Comparison of ENCODE assay signal across 16 mouse cellular contexts in the genomic region with DNA sequence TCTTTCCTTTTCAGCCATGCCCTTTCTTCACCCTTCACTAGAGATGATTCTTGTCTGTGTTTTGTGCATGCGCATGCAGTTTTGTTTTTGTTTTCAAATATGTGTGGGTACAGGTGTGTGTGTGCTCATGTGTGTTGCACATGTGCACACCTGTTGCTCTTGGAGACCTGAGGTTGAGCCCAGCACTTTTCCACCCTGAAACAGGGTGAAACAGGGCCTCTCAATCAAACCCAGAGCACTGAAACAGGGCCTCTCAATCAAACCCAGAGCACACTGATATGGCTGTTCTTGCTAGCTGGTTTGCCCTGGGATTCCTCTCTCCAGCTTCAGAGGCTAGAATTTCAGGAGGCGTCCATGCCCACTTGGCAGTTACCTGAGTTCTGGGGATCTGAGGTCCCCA. TPM values are rescaled to one million over a fixed set of nuclear protein-coding genes. Genes with fewer than 3 reads are reported as not detected.
DNase-seq lines count a peak whose midpoint lies in the region; ATAC-seq and TF ChIP-seq lines count a peak whose summit lies in the region.
"Had no signal": no experiment of that assay in that cellular context is flagged by ENCODE, and none has a peak within 500 bp of the region (broad histone marks: within the 10 kb centered on the region; RNA-seq: fewer than 3 reads in every experiment).

No protein-coding gene starts in this region.

- no peak overlapping the region for H3K27ac ChIP-seq in intestine, embryonic 14.5 days (ENCODE audit: low read depth)
- no peak overlapping the region for H3K27ac ChIP-seq in intestine, postnatal 0 days (ENCODE audit: low read depth, low read length)
- H3K27ac ChIP-seq in neural tube, embryonic 11.5 days (ENCODE audit: low read depth, low read length): no peak overlapping the region
- H3K27ac ChIP-seq in neural tube, embryonic 15.5 days (replicated peaks): no peak overlapping the region
- H3K27ac ChIP-seq: embryonic facial prominence, embryonic 15.5 days; hindbrain, embryonic 15.5 days had no signal

- H3K9ac ChIP-seq in intestine, embryonic 14.5 days (ENCODE audit: low read length): no peak overlapping the region
- no peak overlapping the region for H3K9ac ChIP-seq in intestine, postnatal 0 days (ENCODE audit: low read depth, low read length)
- no peak overlapping the region for H3K9ac ChIP-seq in neural tube, embryonic 11.5 days (ENCODE audit: low read length)
- no peak overlapping the region for H3K9ac ChIP-seq in neural tube, embryonic 15.5 days (replicated peaks)
- H3K9ac ChIP-seq: embryonic facial prominence, embryonic 15.5 days; hindbrain, embryonic 15.5 days had no signal

- peaks cover 10% of the 10 kb centered on the region for H3K36me3 ChIP-seq in intestine, embryonic 14.5 days (ENCODE audit: control insufficient read depth, insufficient read depth, low read length)
- H3K36me3 ChIP-seq in intestine, postnatal 0 days (ENCODE audit: control insufficient read depth, insufficient read depth): peaks cover 10% of the 10 kb centered on the region; the same call in 1 of the 2 replicates
- H3K36me3 ChIP-seq in neural tube, embryonic 11.5 days (ENCODE audit: control insufficient read depth, insufficient read depth, low read length): peaks cover 2% of the 10 kb centered on the region; the same call in 1 of the 2 replicates
- peaks cover 8% of the 10 kb centered on the region for H3K36me3 ChIP-seq in neural tube, embryonic 15.5 days

- no peaks in the 10 kb centered on the region for H3K27me3 ChIP-seq in intestine, embryonic 14.5 days (replicated peaks; ENCODE audit: control insufficient read depth, insufficient read depth, low read length)
- H3K27me3 ChIP-seq in intestine, postnatal 0 days (replicated peaks; ENCODE audit: control insufficient read depth, insufficient read depth, low read length): no peaks in the 10 kb centered on the region
- no peaks in the 10 kb centered on the region for H3K27me3 ChIP-seq in neural tube, embryonic 11.5 days (ENCODE audit: control insufficient read depth, insufficient read depth, low read length)
- no peaks in the 10 kb centered on the region for H3K27me3 ChIP-seq in neural tube, embryonic 15.5 days (replicated peaks)
- H3K27me3 ChIP-seq: embryonic facial prominence, embryonic 15.5 days; hindbrain, embryonic 15.5 days had no signal

- H3K4me2 ChIP-seq in intestine, embryonic 14.5 days (ENCODE audit: low read length): no peak overlapping the region
- H3K4me2 ChIP-seq in intestine, postnatal 0 days (replicated peaks; ENCODE audit: low read depth): no peak overlapping the region
- H3K4me2 ChIP-seq in neural tube, embryonic 11.5 days (ENCODE audit: low read depth): no peak overlapping the region
- H3K4me2 ChIP-seq in neural tube, embryonic 15.5 days: no peak overlapping the region
- H3K4me2 ChIP-seq: embryonic facial prominence, embryonic 15.5 days; hindbrain, embryonic 15.5 days had no signal

- 0 out of 2 replicates have a peak, but pooled peaks cover 4% of the 10 kb centered on the region for H3K4me1 ChIP-seq in intestine, embryonic 14.5 days (replicated peaks; ENCODE audit: control insufficient read depth, insufficient read depth, low read length)
- no peaks in the 10 kb centered on the region for H3K4me1 ChIP-seq in intestine, postnatal 0 days (replicated peaks; ENCODE audit: control insufficient read depth, insufficient read depth, low read length)
- no peaks in the 10 kb centered on the region for H3K4me1 ChIP-seq in neural tube, embryonic 11.5 days (ENCODE audit: control insufficient read depth, insufficient read depth, low read length)
- no peaks in the 10 kb centered on the region for H3K4me1 ChIP-seq in neural tube, embryonic 15.5 days
- H3K4me1 ChIP-seq: embryonic facial prominence, embryonic 15.5 days; hindbrain, embryonic 15.5 days had no signal

- H3K9me3 ChIP-seq in intestine, embryonic 14.5 days (ENCODE audit: control insufficient read depth, low read length): no peaks in the 10 kb centered on the region
- H3K9me3 ChIP-seq in intestine, postnatal 0 days (ENCODE audit: control insufficient read depth): no peaks in the 10 kb centered on the region
- H3K9me3 ChIP-seq in neural tube, embryonic 11.5 days (ENCODE audit: control insufficient read depth, low read length): no peaks in the 10 kb centered on the region
- no peaks in the 10 kb centered on the region for H3K9me3 ChIP-seq in neural tube, embryonic 15.5 days (replicated peaks)
- H3K9me3 ChIP-seq: embryonic facial prominence, embryonic 15.5 days; hindbrain, embryonic 15.5 days had no signal

- no peak for TF ChIP-seq CTCF in intestine, postnatal 0 days (IDR thresholded peaks at IDR 0.05; ENCODE audit: low read depth)

- no peak for ATAC-seq in intestine, embryonic 14.5 days (replicated peaks; ENCODE audit: low FRiP score, low TSS enrichment, low read depth)
- no peak for ATAC-seq in intestine, postnatal 0 days
- no peak for ATAC-seq in neural tube, embryonic 11.5 days (ENCODE audit: insufficient read depth, low FRiP score, low TSS enrichment)
- ATAC-seq in neural tube, embryonic 15.5 days (ENCODE audit: low FRiP score): no peak
- 0 out of 2 replicates have a peak, but pooled peaks have one; percentile 22 for ATAC-seq in common myeloid progenitor, adult 5-6 weeks (replicated peaks; ENCODE audit: low read depth, poor library complexity, severe bottlenecking)
- ATAC-seq: activated CD4-positive, CD25-positive, alpha-beta regulatory T cell, adult 4 months had no signal

- DNase-seq in intestine, embryonic 14.5 days (ENCODE audit: low spot score): peak; percentile 63
- peak; percentile 32 for DNase-seq in neural tube, embryonic 11.5 days (ENCODE audit: low spot score)
- DNase-seq in yolk sac, embryonic 10.5 days (ENCODE audit: low spot score): peak; percentile 47
- no peak for DNase-seq in layer of hippocampus, postnatal 36 days
- DNase-seq in layer of hippocampus, postnatal 14 days (ENCODE audit: low spot score in 2 of 2): no peak
- DNase-seq: cerebellum, adult 18-20 months; gastrocnemius, postnatal 36 days; kidney, postnatal 36 days; spleen, adult 18-20 months had no signal

- 89% methylated on average over 2 of the region's 2 CpGs for WGBS in intestine, embryonic 14.5 days
- WGBS in intestine, postnatal 0 days: 74% methylated on average over 2 of the region's 2 CpGs
- 77% methylated on average over 2 of the region's 2 CpGs for WGBS in neural tube, embryonic 11.5 days
- 89% methylated on average over 2 of the region's 2 CpGs for WGBS in neural tube, embryonic 15.5 days

- no peak overlapping the region for H3K4me3 ChIP-seq in intestine, embryonic 14.5 days (ENCODE audit: low read depth, low read length)
- no peak overlapping the region for H3K4me3 ChIP-seq in intestine, postnatal 0 days (ENCODE audit: low read depth, low read length)
- no peak overlapping the region for H3K4me3 ChIP-seq in neural tube, embryonic 11.5 days (ENCODE audit: low read depth, low read length)
- no peak overlapping the region for H3K4me3 ChIP-seq in neural tube, embryonic 15.5 days (replicated peaks)
- H3K4me3 ChIP-seq: embryonic facial prominence, embryonic 15.5 days; hindbrain, embryonic 15.5 days had no signal

RNA-seq across cellular contexts. Expression of a gene that starts 12.8 kb away (rescaled TPM):
- 102 and 104 TPM in 2 replicates for polyA plus RNA-seq in intestine, embryonic 14.5 days (2014; fragmentation: Nextera tagmentation; extraction: Ambion mirVana)
- polyA plus RNA-seq in intestine, postnatal 0 days (2015; fragmentation: Nextera tagmentation; extraction: Ambion mirVana): 84.6 and 91.1 TPM in 2 replicates
- polyA plus RNA-seq in neural tube, embryonic 11.5 days (2014; fragmentation: Nextera tagmentation; extraction: Ambion mirVana): 103 and 106 TPM in 2 replicates
- polyA plus RNA-seq in neural tube, embryonic 15.5 days (2015; fragmentation: Nextera tagmentation; extraction: Ambion mirVana): 126 and 137 TPM in 2 replicates
- 28.2 and 32.1 TPM in 2 replicates for total RNA-seq in common myeloid progenitor, adult 5-6 weeks (2017)
- total RNA-seq in layer of hippocampus, postnatal 36 days (2021): 10 to 100 TPM; 82.4 to 85.2 TPM
- total RNA-seq in layer of hippocampus, postnatal 14 days (2021): 10 to 100 TPM; 71.4 to 76.1 TPM

RNA-seq across cellular contexts. Expression of a gene that starts 13.8 kb away (rescaled TPM):
- 42.0 and 44.1 TPM in 2 replicates for polyA plus RNA-seq in intestine, embryonic 14.5 days (2014; fragmentation: Nextera tagmentation; extraction: Ambion mirVana)
- 11.1 and 11.8 TPM in 2 replicates for polyA plus RNA-seq in intestine, postnatal 0 days (2015; fragmentation: Nextera tagmentation; extraction: Ambion mirVana)
- polyA plus RNA-seq in neural tube, embryonic 11.5 days (2014; fragmentation: Nextera tagmentation; extraction: Ambion mirVana): 31.8 and 34.8 TPM in 2 replicates
- polyA plus RNA-seq in neural tube, embryonic 15.5 days (2015; fragmentation: Nextera tagmentation; extraction: Ambion mirVana): 36.4 and 39.0 TPM in 2 replicates
- total RNA-seq in common myeloid progenitor, adult 5-6 weeks (2017): 35.1 and 57.3 TPM in 2 replicates
- total RNA-seq in layer of hippocampus, postnatal 36 days (2021): 10 to 100 TPM; 39.2 to 41.0 TPM
- 10 to 100 TPM; 40.9 to 42.2 TPM for total RNA-seq in layer of hippocampus, postnatal 14 days (2021)

RNA-seq across cellular contexts. Expression of a gene that starts 25.6 kb away (rescaled TPM):
- 0.36 and 0.53 TPM in 2 replicates for polyA plus RNA-seq in intestine, embryonic 14.5 days (2014; fragmentation: Nextera tagmentation; extraction: Ambion mirVana)
- polyA plus RNA-seq in intestine, postnatal 0 days (2015; fragmentation: Nextera tagmentation; extraction: Ambion mirVana): 1.3 and 1.6 TPM in 2 replicates
- 1.2 and 1.5 TPM in 2 replicates for polyA plus RNA-seq in neural tube, embryonic 11.5 days (2014; fragmentation: Nextera tagmentation; extraction: Ambion mirVana)
- 12.3 and 14.0 TPM in 2 replicates for polyA plus RNA-seq in neural tube, embryonic 15.5 days (2015; fragmentation: Nextera tagmentation; extraction: Ambion mirVana)
- total RNA-seq in common myeloid progenitor, adult 5-6 weeks (2017): not detected in 2 replicates
- 100 to 1,000 TPM; 185 to 237 TPM for total RNA-seq in layer of hippocampus, postnatal 36 days (2021)
- total RNA-seq in layer of hippocampus, postnatal 14 days (2021): 100 to 1,000 TPM; 285 to 318 TPM
- total RNA-seq: gastrocnemius, postnatal 36 days had no signal
- polyA plus RNA-seq: activated CD4-positive, CD25-positive, alpha-beta regulatory T cell, adult 4 months; heart, embryonic 14.5 days had no signal

RNA-seq across cellular contexts. Expression of a gene that starts 34.2 kb away (rescaled TPM):
- polyA plus RNA-seq in intestine, embryonic 14.5 days (2014; fragmentation: Nextera tagmentation; extraction: Ambion mirVana): 12.7 and 18.4 TPM in 2 replicates
- polyA plus RNA-seq in intestine, postnatal 0 days (2015; fragmentation: Nextera tagmentation; extraction: Ambion mirVana): 29.5 and 31.2 TPM in 2 replicates
- polyA plus RNA-seq in neural tube, embryonic 11.5 days (2014; fragmentation: Nextera tagmentation; extraction: Ambion mirVana): not detected in 2 replicates
- 0.67 and 1.0 TPM in 2 replicates for polyA plus RNA-seq in neural tube, embryonic 15.5 days (2015; fragmentation: Nextera tagmentation; extraction: Ambion mirVana)
- 1.3 and 1.8 TPM in 2 replicates for total RNA-seq in common myeloid progenitor, adult 5-6 weeks (2017)
- total RNA-seq in layer of hippocampus, postnatal 36 days (2021): under 1 TPM in 1 of 2 experiments, not detected in 1; 0.20 TPM
- total RNA-seq in layer of hippocampus, postnatal 14 days (2021): under 1 TPM in 1 of 2 experiments, not detected in 1; 0.28 TPM
- polyA plus RNA-seq: activated CD4-positive, CD25-positive, alpha-beta regulatory T cell, adult 4 months had no signal

RNA-seq across cellular contexts. Expression of a gene that starts 45.3 kb away (rescaled TPM):
- 188 and 189 TPM in 2 replicates for polyA plus RNA-seq in intestine, embryonic 14.5 days (2014; fragmentation: Nextera tagmentation; extraction: Ambion mirVana)
- 229 and 232 TPM in 2 replicates for polyA plus RNA-seq in intestine, postnatal 0 days (2015; fragmentation: Nextera tagmentation; extraction: Ambion mirVana)
- polyA plus RNA-seq in neural tube, embryonic 11.5 days (2014; fragmentation: Nextera tagmentation; extraction: Ambion mirVana): 166 and 168 TPM in 2 replicates
- polyA plus RNA-seq in neural tube, embryonic 15.5 days (2015; fragmentation: Nextera tagmentation; extraction: Ambion mirVana): 209 and 222 TPM in 2 replicates
- 63.6 and 70.1 TPM in 2 replicates for total RNA-seq in common myeloid progenitor, adult 5-6 weeks (2017)
- 100 to 1,000 TPM; 286 to 323 TPM for total RNA-seq in layer of hippocampus, postnatal 36 days (2021)
- 100 to 1,000 TPM; 231 to 235 TPM for total RNA-seq in layer of hippocampus, postnatal 14 days (2021)

Comparison
In these comparisons a context has a peak if more than half of its experiments do, and no peak if none do; other contexts are left out.
1. DNase-seq: peak in intestine, embryonic 14.5 days (single experiment), neural tube, embryonic 11.5 days (single experiment) and yolk sac, embryonic 10.5 days (single experiment); none in layer of hippocampus, postnatal 36 days (0 of 2) and layer of hippocampus, postnatal 14 days (0 of 2).